Mouse (Mus musculus) small intestine, adult 2 months (tissue): ENCODE data around the gene Abl1.

Experiments
- CTCF ChIP-seq: fragments of 200-500 bp; IDR thresholded peaks from 2 replicates; pipeline ENCODE4 v1.5.1; 2012; ENCODE audit warnings: low read depth, mild to moderate bottlenecking, control low read depth, inconsistent platforms, low read length, moderate library complexity, mixed read lengths; ENCODE audit not compliant: insufficient replicate concordance, insufficient read length; ENCODE audit errors: extremely low read depth
- POLR2A ChIP-seq: fragments of 200-500 bp; IDR thresholded peaks from 2 replicates; pipeline ENCODE4 v1.6.1; 2012; ENCODE audit warnings: low read depth, mild to moderate bottlenecking, control low read depth, inconsistent platforms, low read length, moderate library complexity

DNA sequence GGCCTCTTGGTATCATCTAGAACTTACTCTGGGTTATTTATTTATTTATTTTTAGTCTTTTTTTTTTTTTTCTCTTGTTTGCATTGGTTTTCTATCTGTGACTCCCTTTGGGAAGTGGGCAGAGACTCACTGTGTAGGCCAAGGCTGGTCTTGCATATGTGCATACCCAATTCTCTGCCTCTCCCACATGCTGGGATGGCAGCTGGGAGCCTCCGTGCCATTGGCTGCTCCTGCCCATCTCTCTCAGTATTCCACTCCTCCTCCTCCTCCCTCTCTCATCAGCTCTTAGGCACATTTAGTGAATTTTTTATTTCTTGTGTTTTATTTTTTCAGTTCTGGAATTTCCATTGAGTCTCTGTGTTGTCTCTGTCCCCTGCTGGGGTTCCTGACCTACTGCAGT, 53.6 kb downstream of the Abl1 start:
- TF ChIP-seq CTCF (no peak), POLR2A (no peak)
